Mouse (Mus musculus) spleen, adult 18-20 months (tissue): ENCODE measurements around the gene Slc16a13.
"Not testable (repeated sequence)": the region's sequence is repeated elsewhere in the genome, so short reads cannot be mapped to it uniquely, and the experiment has no call there.

Experiments
- DNase-seq, 2 experiments: peaks; one replicate each; pipeline ENCODE4 v3.0.0; 2022; ENCODE audit warnings: mixed read lengths in 2 of 2

The Slc16a13 gene

DNA sequence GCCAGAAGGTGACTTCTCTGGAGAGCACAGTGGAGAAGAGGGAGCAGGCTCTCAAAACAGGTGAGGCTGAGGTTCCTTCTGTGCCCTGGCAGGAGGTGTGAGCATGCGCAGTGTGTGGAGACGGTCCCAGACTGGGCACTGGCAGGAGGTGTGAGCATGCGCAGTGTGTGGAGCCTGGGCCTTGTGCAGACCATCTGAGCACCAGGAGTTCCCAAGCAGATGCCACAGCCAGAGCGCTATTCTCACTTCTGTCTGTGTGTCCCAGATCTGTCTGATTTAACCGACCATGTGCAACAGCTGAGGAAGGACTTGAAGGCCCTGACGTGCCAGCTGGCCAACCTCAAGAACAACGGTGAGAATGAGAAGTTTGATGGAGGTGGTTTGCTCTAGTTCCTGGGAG lies 51.4 kb downstream of the Slc16a13 start:
- DNase-seq = not testable (repeated sequence)

DNA sequence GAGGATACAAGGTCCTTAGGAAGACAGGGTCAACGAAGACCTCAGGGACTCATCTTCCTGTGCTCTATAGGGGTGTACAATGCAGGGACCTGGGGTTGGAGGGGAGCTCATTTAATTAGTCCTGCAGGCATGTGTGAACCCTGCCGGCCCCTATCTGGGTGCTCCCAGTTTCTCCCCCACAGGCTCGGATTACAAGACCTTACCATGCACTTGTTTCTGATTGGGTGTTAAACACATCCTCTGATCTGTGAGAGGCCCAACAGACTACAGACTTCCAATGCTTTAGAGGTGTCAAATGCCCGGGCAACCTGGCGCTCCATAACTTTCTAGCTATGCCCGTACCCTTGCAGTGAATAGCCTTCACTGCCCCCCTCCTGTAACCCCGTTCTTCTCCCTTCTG lies 52.7 kb downstream of the Slc16a13 start:
- no peak for DNase-seq
